Mouse (Mus musculus) limb, embryonic 11.5 days (tissue): ENCODE measurements at regions not wholly inside any gene's neighbourhood (a gene's known extent, or its start where the extent isn't known, plus 50 kb on each side); places are given as distances from the start of the nearest gene placed in this dataset.
"Not testable (repeated sequence)": the region's sequence is repeated elsewhere in the genome, so short reads cannot be mapped to it uniquely, and the experiment has no call there.

Experiments
- ATAC-seq: fragments of 200-750 bp; cut with Nextera tagmentation; 2 replicates; pipeline ENCODE4 v1.8.0; 2017; ENCODE audit warnings: low read depth; ENCODE audit not compliant: insufficient number of reproducible peaks, low FRiP score, low TSS enrichment
- DNase-seq: peaks from one replicate; pipeline ENCODE4 v3.0.0-alpha.2; 2015; ENCODE audit warnings: low spot score
- H3K27ac ChIP-seq: fragments of 300-500 bp; sonication (generic); replicated peaks from 2 replicates; pipeline ENCODE4 v1.5.1; 2014; ENCODE audit warnings: low read depth, mild to moderate bottlenecking, low read length
- H3K27me3 ChIP-seq: fragments of 300-500 bp; sonication (generic); 2 replicates; pipeline ENCODE4 v1.6.1; 2014; ENCODE audit warnings: mild to moderate bottlenecking, low read length, mixed read lengths; ENCODE audit not compliant: control insufficient read depth, insufficient read depth
- H3K36me3 ChIP-seq: fragments of 300-500 bp; sonication (generic); 2 replicates; pipeline ENCODE4 v1.6.1; 2014; ENCODE audit warnings: mild to moderate bottlenecking, low read length, moderate library complexity, mixed read lengths; ENCODE audit not compliant: control insufficient read depth, insufficient read depth
- H3K4me1 ChIP-seq: fragments of 300-500 bp; sonication (generic); 2 replicates; pipeline ENCODE4 v1.6.1; 2014; ENCODE audit warnings: low read length, mixed read lengths; ENCODE audit not compliant: control insufficient read depth, insufficient read depth
- H3K4me2 ChIP-seq: fragments of 300-500 bp; sonication (generic); 2 replicates; pipeline ENCODE4 v1.6.1; 2014; ENCODE audit warnings: low read depth, mild to moderate bottlenecking, moderate library complexity; ENCODE audit not compliant: severe bottlenecking
- H3K4me3 ChIP-seq: fragments of 300-500 bp; sonication (generic); 2 replicates; pipeline ENCODE4 v1.5.1; 2014; ENCODE audit warnings: low read depth, low read length
- H3K9ac ChIP-seq: fragments of 300-500 bp; sonication (generic); 2 replicates; pipeline ENCODE4 v1.6.1; 2014; ENCODE audit warnings: mild to moderate bottlenecking, low read length
- H3K9me3 ChIP-seq: fragments of 300-500 bp; sonication (generic); 2 replicates; pipeline ENCODE4 v1.6.1; 2016; ENCODE audit warnings: low read length; ENCODE audit not compliant: control insufficient read depth
- WGBS: fragments of 180-500 bp; shearing (Covaris S2); extraction: QIAGEN DNeasy Blood & Tissue Kit; methylation state at CpG from one replicate; pipeline ENCODE4 v1.1.7; 2014; 5-methylcytosine and 5-hydroxymethylcytosine counted together

GRCm38 (mm10) chr16:20836866-20837265 lies 102.6 kb upstream of the Thpo start:
- H3K9me3 ChIP-seq: no peaks in the 10 kb centered on the region
- 27% methylated on average over 5 of the region's 5 CpGs for WGBS
- DNase-seq: peak; percentile 29

GRCm38 (mm10) chr16:20833838-20834237 lies 99.5 kb upstream of the Thpo start:
- not testable (repeated sequence) for H3K9ac ChIP-seq, H3K9me3 ChIP-seq, H3K4me2 ChIP-seq, H3K27ac ChIP-seq, ATAC-seq, DNase-seq, H3K4me3 ChIP-seq, H3K36me3 ChIP-seq, H3K27me3 ChIP-seq
- H3K4me1 ChIP-seq: peaks cover 20% of the 10 kb centered on the region
- 77% methylated on average over 10 of the region's 10 CpGs for WGBS

More at GRCm38 (mm10) chr16:20836866-20837265, 102.6 kb upstream of the Thpo start:
- H3K4me2 ChIP-seq: no peak overlapping the region
- ATAC-seq: no peak
- peak overlapping the region; percentile 14; the same call in 1 of the 2 replicates for H3K27ac ChIP-seq
- H3K9ac ChIP-seq: 0 out of 2 replicates have a peak overlapping the region, but pooled peaks have one; percentile 17
- no peak overlapping the region for H3K4me3 ChIP-seq
- no peaks in the 10 kb centered on the region for H3K36me3 ChIP-seq
- H3K4me1 ChIP-seq: peaks cover 16% of the 10 kb centered on the region
- no peaks in the 10 kb centered on the region for H3K27me3 ChIP-seq

DNA sequence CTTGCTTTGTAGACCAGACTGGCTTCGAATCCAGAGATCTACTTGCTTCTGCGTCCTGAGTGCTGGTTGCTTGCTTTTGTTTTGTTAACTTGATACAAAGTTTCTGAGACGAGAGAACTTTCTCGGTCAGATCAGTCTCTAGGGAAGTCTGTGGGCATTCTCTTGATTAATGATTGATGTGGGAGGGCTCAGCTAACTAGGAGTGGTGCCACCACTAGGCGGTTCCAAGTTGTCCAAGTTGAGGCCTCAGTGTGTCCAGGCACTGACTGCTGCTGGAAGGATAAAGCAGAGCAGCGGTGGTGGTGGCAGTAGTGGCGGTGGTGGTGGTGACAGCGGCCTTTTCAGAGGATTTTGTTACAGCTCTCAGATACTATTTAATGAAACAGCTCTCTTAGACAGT lies 99.0 kb upstream of the Thpo start:
- H3K4me3 ChIP-seq: no peak overlapping the region
- H3K9me3 ChIP-seq: no peaks in the 10 kb centered on the region
- H3K27me3 ChIP-seq: no peaks in the 10 kb centered on the region
- no peak overlapping the region for H3K4me2 ChIP-seq
- H3K27ac ChIP-seq: no peak overlapping the region
- 88% methylated on average over 8 of the region's 8 CpGs for WGBS
- H3K9ac ChIP-seq: no peak overlapping the region
- ATAC-seq (no peak), DNase-seq (no peak)
- H3K36me3 ChIP-seq: no peaks in the 10 kb centered on the region
- H3K4me1 ChIP-seq: peaks cover 19% of the 10 kb centered on the region

GRCm38 (mm10) chr16:20829732-20830435 lies 95.6 kb upstream of the Thpo start:
- ATAC-seq (no peak), DNase-seq (no peak)
- no peak overlapping the region for H3K4me3 ChIP-seq
- no peak overlapping the region for H3K4me2 ChIP-seq
- no peaks in the 10 kb centered on the region for H3K9me3 ChIP-seq
- H3K36me3 ChIP-seq: no peaks in the 10 kb centered on the region
- H3K9ac ChIP-seq: no peak overlapping the region
- H3K27ac ChIP-seq: no peak overlapping the region
- WGBS: 52% methylated on average over 6 of the region's 6 CpGs
- H3K4me1 ChIP-seq: peaks cover 4% of the 10 kb centered on the region; the same call in 1 of the 2 replicates
- no peaks in the 10 kb centered on the region for H3K27me3 ChIP-seq

- no peaks in the 10 kb centered on the region for H3K27me3 ChIP-seq
- no peak overlapping the region for H3K27ac ChIP-seq
- WGBS: 84% methylated on average over 5 of the region's 5 CpGs
Observed at GRCm38 (mm10) chr16:20828996-20829731, 94.9 kb upstream of the Thpo start.

GRCm38 (mm10) chr16:20824226-20824625 lies 89.9 kb upstream of the Thpo start:
- 83% methylated on average over 7 of the region's 7 CpGs for WGBS
- DNase-seq (no peak), ATAC-seq (no peak)

More at GRCm38 (mm10) chr16:20828996-20829731, 94.9 kb upstream of the Thpo start:
- peaks cover 4% of the 10 kb centered on the region; the same call in 1 of the 2 replicates for H3K4me1 ChIP-seq
- no peak overlapping the region for H3K4me3 ChIP-seq
- no peaks in the 10 kb centered on the region for H3K9me3 ChIP-seq
- no peak overlapping the region for H3K4me2 ChIP-seq
- no peak overlapping the region for H3K9ac ChIP-seq
- DNase-seq: no peak
- H3K36me3 ChIP-seq: no peaks in the 10 kb centered on the region
- no peak for ATAC-seq

DNA sequence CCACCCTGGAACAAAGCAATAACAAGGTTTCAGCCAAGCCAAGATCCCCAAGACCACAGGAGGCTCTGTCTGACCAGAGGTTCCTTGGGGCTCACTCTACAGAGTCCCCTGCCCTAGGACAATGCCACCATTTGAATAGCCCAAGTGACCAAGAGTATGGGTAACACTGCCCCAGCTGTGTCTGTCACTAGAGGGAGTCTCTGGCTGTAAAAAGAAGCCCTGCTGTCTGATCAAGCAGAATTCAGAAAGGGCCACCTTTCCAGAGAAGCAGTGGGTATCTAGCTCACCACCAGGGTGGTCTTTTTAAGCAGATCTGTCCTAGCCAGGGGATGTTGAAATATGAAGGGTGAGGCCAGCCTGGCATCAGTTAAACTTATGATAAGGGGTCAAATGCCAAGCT lies 86.6 kb upstream of the Thpo start:
- H3K9ac ChIP-seq: no peak overlapping the region
- ATAC-seq: no peak
- no peaks in the 10 kb centered on the region for H3K9me3 ChIP-seq

More at GRCm38 (mm10) chr16:20824226-20824625, 89.9 kb upstream of the Thpo start:
- Histone ChIP-seq H3K27ac (no peak overlapping the region), H3K4me1 (no peaks in the 10 kb centered on the region), H3K4me2 (no peak overlapping the region), H3K27me3 (no peaks in the 10 kb centered on the region), H3K9ac (no peak overlapping the region), H3K9me3 (no peaks in the 10 kb centered on the region), H3K36me3 (no peaks in the 10 kb centered on the region), H3K4me3 (no peak overlapping the region)

DNA sequence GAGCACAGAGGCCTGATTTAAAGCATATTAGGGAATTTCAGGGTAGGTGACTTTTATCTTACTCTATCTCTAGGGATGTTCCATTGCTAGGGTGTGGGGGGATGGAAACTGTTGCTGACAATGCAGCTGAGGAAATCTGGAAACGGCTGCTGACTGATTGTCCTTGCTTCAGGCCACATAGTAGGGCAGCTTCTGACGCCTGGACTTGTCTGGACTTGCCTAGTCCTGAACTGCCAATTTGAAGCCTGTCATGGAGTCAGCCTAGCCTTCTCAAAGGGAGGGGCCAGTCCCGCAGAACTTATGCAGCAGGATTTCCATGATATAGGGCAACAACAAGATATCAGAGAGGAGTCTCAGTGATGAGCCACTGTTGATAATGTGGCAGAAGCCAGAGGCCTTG lies 85.3 kb upstream of the Thpo start:
- WGBS: 80% methylated on average over 3 of the region's 3 CpGs
- Histone ChIP-seq H3K4me1 (0 out of 2 replicates have a peak, but pooled peaks cover 5% of the 10 kb centered on the region), H3K4me3 (no peak overlapping the region), H3K27me3 (no peaks in the 10 kb centered on the region), H3K9me3 (no peaks in the 10 kb centered on the region), H3K4me2 (no peak overlapping the region), H3K36me3 (no peaks in the 10 kb centered on the region), H3K27ac (no peak overlapping the region), H3K9ac (no peak overlapping the region)
- ATAC-seq: no peak
- DNase-seq: no peak

More for the DNA sequence above, 86.6 kb upstream of the Thpo start:
- Histone ChIP-seq H3K27ac (no peak overlapping the region), H3K27me3 (no peaks in the 10 kb centered on the region), H3K36me3 (no peaks in the 10 kb centered on the region), H3K4me2 (no peak overlapping the region), H3K4me1 (0 out of 2 replicates have a peak, but pooled peaks cover 5% of the 10 kb centered on the region), H3K4me3 (no peak overlapping the region)
- no peak for DNase-seq
